Mouse (Mus musculus) forebrain, embryonic 16.5 days (tissue): ENCODE results near the gene Vkorc1l1. TPM values are rescaled to one million over a fixed set of nuclear protein-coding genes. Genes with fewer than 3 reads are reported as not detected.

ENCODE experiments used
- ATAC-seq: fragments of 200-750 bp; cut with Nextera tagmentation; 2 replicates; pipeline ENCODE4 v1.8.0; 2017; ENCODE audit warnings: mild to moderate bottlenecking, moderate library complexity
- H3K27ac ChIP-seq: fragments of 300-500 bp; sonication (generic); 2 replicates; pipeline ENCODE4 v1.5.1; 2014; ENCODE audit warnings: low read length, control low read depth
- H3K27me3 ChIP-seq: fragments of 300-500 bp; sonication (generic); replicated peaks from 2 replicates; pipeline ENCODE4 v1.6.1; 2014; ENCODE audit warnings: low read length; ENCODE audit not compliant: control insufficient read depth, insufficient read depth
- H3K36me3 ChIP-seq: fragments of 300-500 bp; sonication (generic); 2 replicates; pipeline ENCODE4 v1.6.1; 2014; ENCODE audit not compliant: control insufficient read depth, insufficient read depth
- H3K4me1 ChIP-seq: fragments of 300-500 bp; sonication (generic); replicated peaks from 2 replicates; pipeline ENCODE4 v1.6.1; 2014; ENCODE audit warnings: low read length; ENCODE audit not compliant: control insufficient read depth, insufficient read depth
- H3K4me2 ChIP-seq: fragments of 300-500 bp; sonication (generic); 2 replicates; pipeline ENCODE4 v1.6.1; 2014; ENCODE audit warnings: mild to moderate bottlenecking, low read length, control low read depth
- H3K4me3 ChIP-seq: fragments of 300-500 bp; sonication (generic); replicated peaks from 2 replicates; pipeline ENCODE4 v1.5.1; 2014; ENCODE audit warnings: mild to moderate bottlenecking, low read length, control low read depth
- H3K9ac ChIP-seq: fragments of 300-500 bp; sonication (generic); replicated peaks from 2 replicates; pipeline ENCODE4 v1.6.1; 2014; ENCODE audit warnings: low read depth, low read length, control low read depth
- H3K9me3 ChIP-seq: fragments of 300-500 bp; sonication (generic); 2 replicates; pipeline ENCODE4 v1.6.1; 2016; ENCODE audit warnings: low read length; ENCODE audit not compliant: control insufficient read depth
- WGBS: fragments of 180-500 bp; shearing (Covaris S2); extraction: QIAGEN DNeasy Blood & Tissue Kit; methylation state at CpG from one replicate; pipeline ENCODE4 v1.1.7; 2014; 5-methylcytosine and 5-hydroxymethylcytosine counted together
- polyA plus RNA-seq: library from polyadenylated mRNA; unstranded; fragments of >200 nt; fragmentation: Nextera tagmentation; extraction: Ambion mirVana; gene quantifications from 2 replicates; pipeline ENCODE4 v1.2.1, GENCODE M21; 2015

Vkorc1l1 gene
- polyA plus RNA-seq, 1 experiment from 2014 or later = 28.7 TPM

GRCm38 (mm10) chr5:129918065-129918651 is 23.6 kb upstream of the Vkorc1l1 start:
- H3K4me2 ChIP-seq = no peak overlapping the region
- no peaks in the 10 kb centered on the region for H3K27me3 ChIP-seq
- WGBS = 92% methylated on average over 24 of the region's 24 CpGs
- no peak for ATAC-seq
- H3K9me3 ChIP-seq = no peaks in the 10 kb centered on the region
- no peak overlapping the region for H3K9ac ChIP-seq
- H3K36me3 ChIP-seq = no peaks in the 10 kb centered on the region
- no peaks in the 10 kb centered on the region for H3K4me1 ChIP-seq
- H3K4me3 ChIP-seq = no peak overlapping the region
- no peak overlapping the region for H3K27ac ChIP-seq

- H3K9me3 ChIP-seq = no peaks in the 10 kb centered on the region
- H3K27me3 ChIP-seq = no peaks in the 10 kb centered on the region
- ATAC-seq = no peak
- H3K27ac ChIP-seq = no peak overlapping the region
- H3K4me3 ChIP-seq = no peak overlapping the region
- H3K4me2 ChIP-seq = no peak overlapping the region
- 84% methylated on average over 9 of the region's 9 CpGs for WGBS
- no peak overlapping the region for H3K9ac ChIP-seq
- H3K36me3 ChIP-seq = no peaks in the 10 kb centered on the region
- H3K4me1 ChIP-seq = no peaks in the 10 kb centered on the region
These were observed 23.0 kb upstream of the Vkorc1l1 start for GRCm38 (mm10) chr5:129918752-129919151.

- Histone ChIP-seq H3K4me1 (no peaks in the 10 kb centered on the region), H3K27ac (no peak overlapping the region), H3K4me3 (no peak overlapping the region), H3K27me3 (no peaks in the 10 kb centered on the region), H3K4me2 (no peak overlapping the region), H3K9ac (no peak overlapping the region), H3K9me3 (no peaks in the 10 kb centered on the region), H3K36me3 (no peaks in the 10 kb centered on the region)
- ATAC-seq = no peak
- WGBS = 72% methylated on average over 8 of the region's 8 CpGs
These were observed 22.4 kb upstream of the Vkorc1l1 start for GRCm38 (mm10) chr5:129919320-129919719.

- ATAC-seq = no peak
- Histone ChIP-seq H3K4me2 (no peak overlapping the region), H3K9me3 (no peaks in the 10 kb centered on the region), H3K36me3 (no peaks in the 10 kb centered on the region), H3K4me1 (no peaks in the 10 kb centered on the region), H3K9ac (no peak overlapping the region), H3K27me3 (no peaks in the 10 kb centered on the region), H3K27ac (no peak overlapping the region), H3K4me3 (no peak overlapping the region)
- WGBS = 92% methylated on average over 4 of the region's 4 CpGs
These were observed 19.8 kb upstream of the Vkorc1l1 start for GRCm38 (mm10) chr5:129921972-129922371.

GRCm38 (mm10) chr5:129924820-129925452 is 16.8 kb upstream of the Vkorc1l1 start:
- 0 out of 2 replicates have a peak, but pooled peaks cover 2% of the 10 kb centered on the region for H3K4me1 ChIP-seq
- no peaks in the 10 kb centered on the region for H3K27me3 ChIP-seq
- no peak overlapping the region for H3K9ac ChIP-seq
- H3K36me3 ChIP-seq = no peaks in the 10 kb centered on the region
- no peak overlapping the region for H3K4me3 ChIP-seq
- 93% methylated on average over 8 of the region's 8 CpGs for WGBS
- H3K9me3 ChIP-seq = no peaks in the 10 kb centered on the region
- no peak for ATAC-seq
- no peak overlapping the region for H3K27ac ChIP-seq
- no peak overlapping the region for H3K4me2 ChIP-seq

- 81% methylated on average over 5 of the region's 5 CpGs for WGBS
- Histone ChIP-seq H3K27ac (no peak overlapping the region), H3K4me2 (no peak overlapping the region), H3K9me3 (no peaks in the 10 kb centered on the region), H3K27me3 (no peaks in the 10 kb centered on the region), H3K36me3 (no peaks in the 10 kb centered on the region), H3K9ac (no peak overlapping the region), H3K4me1 (0 out of 2 replicates have a peak, but pooled peaks cover 2% of the 10 kb centered on the region), H3K4me3 (no peak overlapping the region)
- no peak for ATAC-seq
These were observed 15.8 kb upstream of the Vkorc1l1 start for GRCm38 (mm10) chr5:129925933-129926332.

- Histone ChIP-seq H3K9ac (no peak overlapping the region), H3K4me3 (no peak overlapping the region), H3K27ac (no peak overlapping the region), H3K36me3 (no peaks in the 10 kb centered on the region), H3K4me1 (0 out of 2 replicates have a peak, but pooled peaks cover 2% of the 10 kb centered on the region), H3K9me3 (no peaks in the 10 kb centered on the region), H3K4me2 (no peak overlapping the region), H3K27me3 (no peaks in the 10 kb centered on the region)
- ATAC-seq = no peak
- 36% methylated on average over 9 of the region's 9 CpGs for WGBS
These were observed 11.6 kb upstream of the Vkorc1l1 start for GRCm38 (mm10) chr5:129929924-129930855.

GRCm38 (mm10) chr5:129936941-129937340 is 4.8 kb upstream of the Vkorc1l1 start:
- no peak overlapping the region for H3K4me3 ChIP-seq
- WGBS = 7% methylated on average over 4 of the region's 4 CpGs
- no peak overlapping the region for H3K9ac ChIP-seq
- H3K4me2 ChIP-seq = no peak overlapping the region
- H3K36me3 ChIP-seq = no peaks in the 10 kb centered on the region
- no peak for ATAC-seq
- no peak overlapping the region for H3K27ac ChIP-seq
- H3K9me3 ChIP-seq = no peaks in the 10 kb centered on the region
- H3K4me1 ChIP-seq = no peaks in the 10 kb centered on the region
- no peaks in the 10 kb centered on the region for H3K27me3 ChIP-seq

- H3K4me3 ChIP-seq = no peak overlapping the region
- no peak overlapping the region for H3K27ac ChIP-seq
- no peaks in the 10 kb centered on the region for H3K27me3 ChIP-seq
- no peaks in the 10 kb centered on the region for H3K36me3 ChIP-seq
- no peak overlapping the region for H3K4me2 ChIP-seq
- no peak overlapping the region for H3K9ac ChIP-seq
- H3K4me1 ChIP-seq = peaks cover 7% of the 10 kb centered on the region
- 73% methylated on average over 2 of the region's 2 CpGs for WGBS
- no peak for ATAC-seq
- H3K9me3 ChIP-seq = no peaks in the 10 kb centered on the region
These were observed 1.5 kb upstream of the Vkorc1l1 start for GRCm38 (mm10) chr5:129940281-129940680.
